Mouse (Mus musculus) embryonic fibroblast, embryonic 13.5 days (primary cell): ENCODE results near the gene Ppp1r12c. TPM values are rescaled to one million over a fixed set of nuclear protein-coding genes. Genes with fewer than 3 reads are reported as not detected.
A peak's percentile ranks its signal among the peaks of the same experiment; 100 is the strongest.

Experiments used
- H3K27ac ChIP-seq: 2 replicates; pipeline ENCODE4 v1.5.1; 2012; ENCODE audit warnings: low read length, control low read depth, inconsistent platforms; ENCODE audit not compliant: insufficient read depth
- H3K4me1 ChIP-seq: 2 replicates; pipeline ENCODE4 v1.6.1; 2011; ENCODE audit warnings: low read length; ENCODE audit not compliant: control insufficient read depth, insufficient read depth
- H3K4me3 ChIP-seq: 2 replicates; pipeline ENCODE4 v1.5.1; 2011; ENCODE audit warnings: mild to moderate bottlenecking, control low read depth, low read length; ENCODE audit not compliant: insufficient read depth
- CTCF ChIP-seq: IDR thresholded peaks from 2 replicates; pipeline ENCODE4 v1.5.1; 2011; ENCODE audit warnings: mild to moderate bottlenecking, control low read depth, low read length, moderate library complexity, borderline replicate concordance; ENCODE audit not compliant: insufficient read depth
- POLR2A ChIP-seq: IDR thresholded peaks from 2 replicates; pipeline ENCODE4 v1.6.1; 2011; ENCODE audit warnings: low read depth, mild to moderate bottlenecking, control low read depth, low read length, moderate library complexity
- polyA plus RNA-seq: library from polyadenylated mRNA; stranded (reverse); fragments of >200 nt; gene quantifications from 2 replicates; pipeline ENCODE4 v1.2.4, GENCODE M21; 2011; ENCODE audit warnings: low read depth; ENCODE audit not compliant: missing spikeins, insufficient read length

The Ppp1r12c gene
- polyA plus RNA-seq, 1 experiment = 72.2 TPM

GRCm38 (mm10) chr7:4504646-4505435 is 3.4 kb upstream of the Ppp1r12c start:
- TF ChIP-seq POLR2A (no peak), CTCF (no peak)
- no peak overlapping the region for H3K27ac ChIP-seq
- no peak overlapping the region for H3K4me3 ChIP-seq
- H3K4me1 ChIP-seq = peaks cover 2% of the 10 kb centered on the region; the same call in 1 of the 2 replicates

GRCm38 (mm10) chr7:4503858-4504257 is 2.4 kb upstream of the Ppp1r12c start:
- Histone ChIP-seq H3K27ac (no peak overlapping the region), H3K4me1 (peaks cover 11% of the 10 kb centered on the region), H3K4me3 (no peak overlapping the region)
- TF ChIP-seq CTCF (no peak), POLR2A (no peak)

GRCm38 (mm10) chr7:4503100-4503499 is 1.6 kb upstream of the Ppp1r12c start:
- TF ChIP-seq POLR2A (no peak), CTCF (no peak)
- H3K4me1 ChIP-seq = peaks cover 15% of the 10 kb centered on the region
- no peak overlapping the region for H3K4me3 ChIP-seq
- H3K27ac ChIP-seq = no peak overlapping the region

GRCm38 (mm10) chr7:4502421-4503090 is 1.1 kb upstream of the Ppp1r12c start:
- Histone ChIP-seq H3K4me1 (peaks cover 15% of the 10 kb centered on the region), H3K4me3 (peak overlapping the region; percentile 77), H3K27ac (peak overlapping the region; percentile 85; the same call in 1 of the 2 replicates)
- TF ChIP-seq CTCF (no peak), POLR2A (peak; percentile 37; the same call in 1 of the 2 replicates)

GRCm38 (mm10) chr7:4500892-4501471 is 498 bp downstream of the Ppp1r12c start:
- TF ChIP-seq CTCF = no peak
- no peak; the same call in 1 of the 2 replicates for TF ChIP-seq POLR2A
- peak overlapping the region; percentile 51; the same call in 1 of the 2 replicates for H3K27ac ChIP-seq
- H3K4me1 ChIP-seq = peaks cover 15% of the 10 kb centered on the region
- peak overlapping the region; percentile 79 for H3K4me3 ChIP-seq

GRCm38 (mm10) chr7:4499034-4499433 is 2.4 kb downstream of the Ppp1r12c start:
- H3K4me3 ChIP-seq = 0 out of 2 replicates have a peak overlapping the region, but pooled peaks have one; percentile 79
- H3K4me1 ChIP-seq = peaks cover 15% of the 10 kb centered on the region
- H3K27ac ChIP-seq = no peak overlapping the region
- TF ChIP-seq POLR2A = no peak
- no peak for TF ChIP-seq CTCF

- no peak overlapping the region for H3K4me3 ChIP-seq
These were observed 3.2 kb downstream of the Ppp1r12c start for GRCm38 (mm10) chr7:4498251-4498650.

GRCm38 (mm10) chr7:4497271-4497903 is 4.1 kb downstream of the Ppp1r12c start:
- peaks cover 23% of the 10 kb centered on the region for H3K4me1 ChIP-seq
- no peak for TF ChIP-seq POLR2A
- no peak for TF ChIP-seq CTCF
- H3K27ac ChIP-seq = no peak overlapping the region
- H3K4me3 ChIP-seq = no peak overlapping the region

More at GRCm38 (mm10) chr7:4498251-4498650, 3.2 kb downstream of the Ppp1r12c start:
- TF ChIP-seq CTCF (no peak), POLR2A (no peak)
- Histone ChIP-seq H3K27ac (no peak overlapping the region), H3K4me1 (peaks cover 15% of the 10 kb centered on the region)

GRCm38 (mm10) chr7:4496468-4496867 is 5.0 kb downstream of the Ppp1r12c start:
- Histone ChIP-seq H3K27ac (no peak overlapping the region), H3K4me3 (no peak overlapping the region), H3K4me1 (peaks cover 24% of the 10 kb centered on the region)
- TF ChIP-seq CTCF = no peak
- no peak for TF ChIP-seq POLR2A

GRCm38 (mm10) chr7:4493991-4494390 is 7.5 kb downstream of the Ppp1r12c start:
- no peak overlapping the region for H3K27ac ChIP-seq
- no peak overlapping the region for H3K4me3 ChIP-seq
- H3K4me1 ChIP-seq = peaks cover 15% of the 10 kb centered on the region
- TF ChIP-seq POLR2A = no peak
- TF ChIP-seq CTCF = no peak
